Mouse (Mus musculus): ENCODE data around the gene Rbp7. TPM values are rescaled to one million over a fixed set of nuclear protein-coding genes. Genes with fewer than 3 reads are reported as not detected.
A peak's percentile ranks its signal among the peaks of the same experiment; 100 is the strongest.
"Not testable (repeated sequence)": the region's sequence is repeated elsewhere in the genome, so short reads cannot be mapped to it uniquely, and the experiment has no call there.

The Rbp7 gene
- total RNA-seq, 2 experiments from 2014 or later: 8.3 to 10.0 TPM

- DNase-seq: peak; percentile 26
Observed at GRCm38 (mm10) chr4:149457831-149458430, 3.2 kb upstream of the Rbp7 start.

GRCm38 (mm10) chr4:149457163-149457562 is 2.4 kb upstream of the Rbp7 start:
- DNase-seq: not testable (repeated sequence)

- peak; percentile 47 for DNase-seq
Observed at GRCm38 (mm10) chr4:149454263-149454662, 515 bp downstream of the Rbp7 start.

- DNase-seq: peak; percentile 34
Observed at GRCm38 (mm10) chr4:149453656-149454055, 1.1 kb downstream of the Rbp7 start.

- no peak for DNase-seq
Observed at GRCm38 (mm10) chr4:149450636-149451035, 4.1 kb downstream of the Rbp7 start.

GRCm38 (mm10) chr4:149446309-149446708 is 8.5 kb downstream of the Rbp7 start:
- no peak for DNase-seq

GRCm38 (mm10) chr4:149445868-149446267 is 8.9 kb downstream of the Rbp7 start:
- DNase-seq: peak; percentile 60

- peak; percentile 89 for DNase-seq
Observed at GRCm38 (mm10) chr4:149444964-149445701, 9.6 kb downstream of the Rbp7 start.

GRCm38 (mm10) chr4:149444465-149444864 is 10.3 kb downstream of the Rbp7 start:
- DNase-seq: no peak

- no peak for DNase-seq
Observed at GRCm38 (mm10) chr4:149442436-149442835, 12.3 kb downstream of the Rbp7 start.

- no peak for DNase-seq
Observed at GRCm38 (mm10) chr4:149440576-149440975, 14.2 kb downstream of the Rbp7 start.

- not testable (repeated sequence) for DNase-seq
Observed at GRCm38 (mm10) chr4:149431887-149432286, 22.9 kb downstream of the Rbp7 start.

- DNase-seq: no peak
Observed at GRCm38 (mm10) chr4:149429592-149429991, 25.2 kb downstream of the Rbp7 start.

- DNase-seq: peak; percentile 98
Observed at GRCm38 (mm10) chr4:149426325-149427199, 28.2 kb downstream of the Rbp7 start, which contains the start of gene Ube4b. Gene Ube4b, minus strand, starts transcription at chr4:149426749.

GRCm38 (mm10) chr4:149425801-149426292 is 28.9 kb downstream of the Rbp7 start:
- DNase-seq: no peak

- no peak for DNase-seq
Observed at GRCm38 (mm10) chr4:149424755-149425154, 30.0 kb downstream of the Rbp7 start.

- no peak for DNase-seq
Observed at GRCm38 (mm10) chr4:149417854-149418365, 36.9 kb downstream of the Rbp7 start.

- DNase-seq: no peak
Observed at GRCm38 (mm10) chr4:149416986-149417385, 37.8 kb downstream of the Rbp7 start.

GRCm38 (mm10) chr4:149416417-149416816 is 38.4 kb downstream of the Rbp7 start:
- DNase-seq: no peak

GRCm38 (mm10) chr4:149415651-149416169 is 39.1 kb downstream of the Rbp7 start:
- DNase-seq: no peak

- DNase-seq: no peak
Observed at GRCm38 (mm10) chr4:149414259-149414658, 40.5 kb downstream of the Rbp7 start.

GRCm38 (mm10) chr4:149409759-149410158 is 45.0 kb downstream of the Rbp7 start:
- DNase-seq: no peak
